Mouse (Mus musculus) heart, postnatal 0 days (tissue): ENCODE data around the gene Spaca6. TPM values are rescaled to one million over a fixed set of nuclear protein-coding genes. Genes with fewer than 3 reads are reported as not detected.

Experiments
- ATAC-seq: fragments of 200-750 bp; cut with Nextera tagmentation; 2 replicates; pipeline ENCODE4 v1.8.0; 2017; ENCODE audit warnings: low read depth, moderate number of reproducible peaks, moderate library complexity; ENCODE audit not compliant: insufficient read depth
- DNase-seq: peaks from one replicate; pipeline ENCODE4 v3.0.0-alpha.2; 2016; ENCODE audit warnings: low spot score
- H3K27ac ChIP-seq: fragments of 300-500 bp; sonication (generic); 2 replicates; pipeline ENCODE4 v1.5.1; 2014; ENCODE audit warnings: low read depth, mild to moderate bottlenecking
- H3K27me3 ChIP-seq: fragments of 300-500 bp; sonication (generic); 2 replicates; pipeline ENCODE4 v1.6.1; 2014; ENCODE audit warnings: low read length, mixed read lengths; ENCODE audit not compliant: control insufficient read depth, insufficient read depth
- H3K36me3 ChIP-seq: fragments of 300-500 bp; sonication (generic); replicated peaks from 2 replicates; pipeline ENCODE4 v1.6.1; 2014; ENCODE audit warnings: low read length, mixed read lengths; ENCODE audit not compliant: control insufficient read depth, insufficient read depth
- H3K4me1 ChIP-seq: fragments of 300-500 bp; sonication (generic); 2 replicates; pipeline ENCODE4 v1.6.1; 2014; ENCODE audit warnings: antibody characterized with exemption; ENCODE audit not compliant: control insufficient read depth, insufficient read depth
- H3K4me2 ChIP-seq: fragments of 300-500 bp; sonication (generic); 2 replicates; pipeline ENCODE4 v1.6.1; 2014; ENCODE audit warnings: low read depth, mild to moderate bottlenecking, low read length, moderate library complexity
- H3K4me3 ChIP-seq: fragments of 300-500 bp; sonication (generic); 2 replicates; pipeline ENCODE4 v1.5.1; 2014; ENCODE audit warnings: low read depth, low read length
- H3K9ac ChIP-seq: fragments of 300-500 bp; sonication (generic); replicated peaks from 2 replicates; pipeline ENCODE4 v1.6.1; 2014; ENCODE audit warnings: low read depth, low read length, mixed read lengths
- H3K9me3 ChIP-seq: fragments of 300-500 bp; sonication (generic); replicated peaks from 2 replicates; pipeline ENCODE4 v1.6.1; 2016; ENCODE audit warnings: low read length; ENCODE audit not compliant: control insufficient read depth
- CTCF ChIP-seq: IDR thresholded peaks from 2 replicates; pipeline ENCODE4 v1.5.1; 2016; ENCODE audit warnings: antibody characterized with exemption, control low read depth, low read depth
- EP300 ChIP-seq: IDR thresholded peaks from 2 replicates; pipeline ENCODE4 v1.6.1; 2016; ENCODE audit warnings: antibody characterized with exemption, low read depth
- WGBS: fragments of 180-500 bp; shearing (Covaris S2); extraction: QIAGEN DNeasy Blood & Tissue Kit; methylation state at CpG from one replicate; pipeline ENCODE4 v1.1.7; 2014; 5-methylcytosine and 5-hydroxymethylcytosine counted together
- polyA plus RNA-seq: library from polyadenylated mRNA; unstranded; fragments of >200 nt; fragmentation: Nextera tagmentation; extraction: Ambion mirVana; gene quantifications from 2 replicates; pipeline ENCODE4 v1.2.1, GENCODE M21; 2015
- total RNA-seq: library from RNA; depleted of rRNA; stranded (reverse); fragments of >200 nt; gene quantifications from 2 replicates; pipeline ENCODE4 v1.2.3, GENCODE M21; 2014; ENCODE audit warnings: low replicate concordance

Gene Spaca6
- total and polyA plus RNA-seq, 2 experiments from 2014 or later, result 1.6 to 9.2 TPM

DNA sequence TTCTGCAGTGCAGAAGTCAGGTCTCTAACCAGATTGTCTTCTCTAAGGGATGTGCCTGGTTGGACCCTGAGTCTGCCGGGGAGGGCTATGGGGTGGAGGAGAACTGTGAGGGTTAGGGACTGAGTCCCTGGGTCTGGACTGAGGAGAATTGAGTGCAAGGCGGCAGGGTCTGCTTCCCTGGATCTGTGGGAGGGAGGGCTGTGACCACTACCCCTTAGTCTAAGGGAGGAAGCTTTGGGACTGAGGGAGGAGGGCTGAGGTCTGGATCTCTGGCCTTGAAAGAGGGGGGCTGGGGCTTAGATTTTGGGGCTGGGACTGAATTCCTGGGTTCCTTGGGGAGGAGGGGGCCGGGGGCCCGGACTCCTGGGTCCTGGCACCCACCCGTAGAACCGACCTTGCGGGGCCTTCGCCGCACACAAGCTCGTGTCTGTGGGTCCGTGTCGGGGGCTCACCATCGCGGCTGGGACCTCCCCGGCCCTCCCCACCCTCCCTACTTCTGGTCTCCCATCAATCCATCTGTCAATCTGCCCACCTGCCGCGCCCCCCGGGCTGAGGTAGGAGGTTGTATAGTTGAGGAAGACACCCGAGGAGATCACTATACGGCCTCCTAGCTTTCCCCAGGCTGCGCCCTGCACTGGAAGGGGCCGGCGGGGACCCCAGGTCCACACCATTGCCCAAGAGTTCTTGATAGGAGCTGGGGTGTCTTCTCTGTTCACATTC is 3.0 kb downstream of the Spaca6 start:
- Histone ChIP-seq H3K36me3 (peaks cover 3% of the 10 kb centered on the region; the same call in 1 of the 2 replicates), H3K4me1 (peaks cover 26% of the 10 kb centered on the region; the same call in 1 of the 2 replicates), H3K27ac (peak overlapping the region; percentile 99), H3K4me2 (peak overlapping the region; percentile 93), H3K9ac (0 out of 2 replicates have a peak overlapping the region, but pooled peaks have one; percentile 91), H3K9me3 (no peaks in the 10 kb centered on the region), H3K4me3 (peak overlapping the region; percentile 98), H3K27me3 (no peaks in the 10 kb centered on the region)
- ATAC-seq, result no peak
- WGBS, result 61% methylated on average over 23 of the region's 23 CpGs
- DNase-seq, result no peak
- TF ChIP-seq CTCF (no peak), EP300 (no peak)

DNA sequence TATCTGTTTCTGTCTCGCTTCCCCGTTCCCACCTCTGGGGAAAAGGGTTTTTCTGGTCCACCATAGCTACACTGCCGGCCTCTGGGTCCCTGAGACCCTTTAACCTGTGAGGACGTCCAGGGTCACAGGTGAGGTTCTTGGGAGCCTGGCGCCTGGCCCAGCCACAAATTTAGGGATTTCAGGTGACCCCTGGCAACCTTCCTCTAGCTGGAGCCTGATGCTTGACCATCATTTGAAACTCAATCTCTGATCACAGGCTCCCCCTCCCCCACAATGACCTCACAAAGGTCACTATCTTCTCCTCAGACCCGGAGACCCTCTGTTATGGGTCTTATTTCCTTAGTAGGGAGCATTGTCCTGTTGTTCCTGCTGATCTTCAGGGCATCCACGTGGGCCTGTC is 3.8 kb downstream of the Spaca6 start:
- ATAC-seq (no peak), DNase-seq (no peak)
- 73% methylated on average over 7 of the region's 7 CpGs for WGBS
- TF ChIP-seq EP300 (no peak), CTCF (no peak)
- no peak overlapping the region for H3K4me2 ChIP-seq
- no peak overlapping the region for H3K4me3 ChIP-seq
- no peak overlapping the region for H3K9ac ChIP-seq
- no peaks in the 10 kb centered on the region for H3K27me3 ChIP-seq
- H3K4me1 ChIP-seq, result peaks cover 26% of the 10 kb centered on the region; the same call in 1 of the 2 replicates
- H3K27ac ChIP-seq, result 0 out of 2 replicates have a peak overlapping the region, but pooled peaks have one; percentile 21
- peaks cover 3% of the 10 kb centered on the region; the same call in 1 of the 2 replicates for H3K36me3 ChIP-seq
- H3K9me3 ChIP-seq, result no peaks in the 10 kb centered on the region

DNA sequence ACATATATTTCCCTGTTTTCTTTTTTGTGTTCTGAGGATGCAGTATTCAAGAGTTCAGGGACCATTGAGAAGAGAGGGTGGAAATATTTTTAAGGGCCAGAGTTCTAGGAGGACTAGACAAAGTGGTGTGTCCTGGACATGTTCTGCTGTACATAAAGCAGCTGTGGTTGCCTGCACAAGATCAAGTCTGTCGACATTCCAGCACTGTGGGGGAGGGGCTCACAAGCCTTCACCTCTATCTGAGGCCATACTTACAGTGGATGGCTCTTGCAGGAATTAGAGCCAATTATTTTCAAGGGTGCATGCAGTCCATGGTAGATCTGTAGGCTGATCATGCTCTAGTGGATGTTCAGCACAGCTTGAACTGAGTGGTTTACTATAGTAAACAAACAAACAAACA is 7.9 kb downstream of the Spaca6 start:
- Histone ChIP-seq H3K9ac (no peak overlapping the region), H3K4me1 (peaks cover 25% of the 10 kb centered on the region; the same call in 1 of the 2 replicates), H3K27me3 (no peaks in the 10 kb centered on the region), H3K36me3 (peaks cover 3% of the 10 kb centered on the region; the same call in 1 of the 2 replicates), H3K4me2 (no peak overlapping the region), H3K4me3 (no peak overlapping the region), H3K27ac (no peak overlapping the region), H3K9me3 (no peaks in the 10 kb centered on the region)
- TF ChIP-seq EP300, result no peak
- TF ChIP-seq CTCF, result no peak
- ATAC-seq (no peak), DNase-seq (no peak)
- WGBS, result 3% methylated on average over 1 of the region's 1 CpGs

- Histone ChIP-seq H3K27ac (no peak overlapping the region), H3K27me3 (no peaks in the 10 kb centered on the region), H3K4me2 (no peak overlapping the region), H3K4me1 (peaks cover 15% of the 10 kb centered on the region; the same call in 1 of the 2 replicates), H3K36me3 (peaks cover 8% of the 10 kb centered on the region), H3K9ac (no peak overlapping the region), H3K9me3 (no peaks in the 10 kb centered on the region), H3K4me3 (no peak overlapping the region)
- ATAC-seq (no peak), DNase-seq (no peak)
- no peak for TF ChIP-seq CTCF
- no peak for TF ChIP-seq EP300
- 68% methylated on average over 5 of the region's 5 CpGs for WGBS
Observed at GRCm38 (mm10) chr17:17836101-17836500, 9.1 kb downstream of the Spaca6 start.

DNA sequence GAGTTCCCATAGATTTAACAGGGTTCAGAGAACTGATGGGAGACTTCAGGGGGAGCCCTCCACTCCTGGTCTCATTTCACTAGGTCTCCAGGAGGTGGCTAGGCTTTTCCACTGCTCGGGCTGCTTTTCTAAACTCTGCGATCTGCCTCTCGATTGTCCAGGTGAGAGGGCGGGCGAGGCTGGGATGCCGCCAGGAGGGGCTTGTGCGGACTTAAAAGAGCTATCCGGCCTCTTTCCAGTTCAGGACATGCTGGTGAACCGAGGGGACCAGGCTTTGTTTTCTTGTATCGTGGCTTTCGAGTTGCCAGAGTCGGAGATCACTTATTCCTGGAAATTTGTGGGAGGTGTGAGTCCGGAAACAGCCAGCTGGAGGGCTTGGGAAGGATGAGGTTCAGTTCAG is 10.5 kb downstream of the Spaca6 start:
- Histone ChIP-seq H3K4me1 (peaks cover 10% of the 10 kb centered on the region; the same call in 1 of the 2 replicates), H3K27ac (peak overlapping the region; percentile 80), H3K27me3 (no peaks in the 10 kb centered on the region), H3K9me3 (no peaks in the 10 kb centered on the region), H3K9ac (peak overlapping the region; percentile 54), H3K4me2 (peak overlapping the region; percentile 61), H3K36me3 (peaks cover 5% of the 10 kb centered on the region), H3K4me3 (peak overlapping the region; percentile 55)
- ATAC-seq, result no peak
- DNase-seq, result no peak
- TF ChIP-seq CTCF (no peak), EP300 (no peak)
- WGBS, result 13% methylated on average over 13 of the region's 13 CpGs
